Mouse (Mus musculus) skeletal muscle tissue, adult 2 months (tissue): ENCODE data around the gene Dapl1.

ENCODE experiments used
- DNase-seq: peaks from one replicate; pipeline ENCODE4 v3.0.0-alpha.2; 2012; ENCODE audit warnings: low read depth, low spot score

Gene Dapl1

DNA sequence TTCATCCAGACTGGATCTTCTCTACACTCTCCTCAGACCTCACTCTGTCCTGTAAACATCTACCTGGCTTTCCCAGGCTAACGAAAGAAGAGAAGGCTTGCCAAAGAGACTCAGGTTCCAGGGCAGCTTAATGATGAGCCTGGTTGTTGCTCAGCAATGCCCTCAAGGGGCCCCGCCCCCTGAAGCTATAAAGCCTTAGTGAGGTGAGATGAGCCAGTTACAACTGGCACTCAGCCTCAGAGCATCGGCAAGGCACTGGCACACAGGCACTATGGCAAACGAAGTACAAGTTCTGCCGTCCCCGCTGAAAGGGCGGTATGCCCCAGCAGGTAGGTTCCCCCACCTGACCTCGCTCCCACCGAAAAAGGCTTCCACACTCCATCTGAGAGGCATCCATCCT is at the start of gene Dapl1:
Gene Dapl1, plus strand, starts transcription at position 216 of the 400 bp plus-strand sequence.
- no peak for DNase-seq

DNA sequence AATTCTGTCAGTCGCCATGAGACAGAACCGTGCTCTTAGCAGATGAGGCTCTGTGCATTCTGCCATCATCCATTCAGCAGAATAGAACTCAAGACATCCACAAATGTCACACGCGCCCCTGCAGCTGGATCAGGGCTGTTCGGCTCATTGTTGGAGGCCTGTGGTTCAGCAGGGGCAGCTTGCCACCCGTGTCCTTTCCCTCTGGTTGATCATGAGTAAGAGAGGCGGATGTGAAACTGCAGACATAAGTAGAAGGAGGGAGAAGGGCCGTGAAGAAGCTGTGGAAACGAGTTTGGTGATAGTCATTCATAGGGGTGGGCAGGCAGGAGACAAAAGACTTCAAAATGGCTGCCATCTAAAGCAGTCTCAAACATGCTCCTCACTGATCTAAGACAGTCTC is 49.6 kb upstream of the Dapl1 start:
- DNase-seq = no peak

DNA sequence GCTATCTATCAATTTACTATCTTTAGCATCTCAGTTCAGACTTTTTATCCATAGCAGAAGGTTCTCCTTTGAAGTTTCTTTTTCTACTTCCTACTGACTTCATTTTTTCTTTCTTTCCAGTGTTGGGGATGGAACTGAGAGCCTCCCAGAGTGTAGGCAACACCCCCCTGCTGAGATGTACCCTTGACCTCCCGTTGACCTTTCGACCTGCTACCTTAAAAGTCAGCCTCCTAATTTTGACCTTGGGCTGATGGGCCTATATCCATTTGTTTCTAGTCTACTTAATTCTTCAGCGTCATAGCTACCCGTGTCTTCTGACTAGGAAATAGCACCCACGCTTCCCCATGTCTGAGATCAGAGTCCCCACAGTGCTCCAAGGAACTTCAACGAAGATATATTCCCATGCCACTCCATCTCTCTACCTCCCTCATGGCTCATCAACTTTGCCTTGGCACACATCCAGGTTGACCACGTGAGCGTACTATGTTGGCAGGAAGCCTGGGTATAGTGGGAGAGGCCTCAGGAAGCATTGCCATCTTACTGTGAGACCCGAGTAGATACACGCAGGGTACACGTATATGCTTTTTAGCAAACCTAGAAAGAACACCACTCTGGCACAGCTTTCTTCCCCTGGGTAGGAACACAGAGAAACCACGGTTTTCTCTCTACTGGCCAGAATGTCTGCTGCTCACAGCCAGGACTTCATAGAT is 46.6 kb upstream of the Dapl1 start:
- peak; percentile 57 for DNase-seq

DNA sequence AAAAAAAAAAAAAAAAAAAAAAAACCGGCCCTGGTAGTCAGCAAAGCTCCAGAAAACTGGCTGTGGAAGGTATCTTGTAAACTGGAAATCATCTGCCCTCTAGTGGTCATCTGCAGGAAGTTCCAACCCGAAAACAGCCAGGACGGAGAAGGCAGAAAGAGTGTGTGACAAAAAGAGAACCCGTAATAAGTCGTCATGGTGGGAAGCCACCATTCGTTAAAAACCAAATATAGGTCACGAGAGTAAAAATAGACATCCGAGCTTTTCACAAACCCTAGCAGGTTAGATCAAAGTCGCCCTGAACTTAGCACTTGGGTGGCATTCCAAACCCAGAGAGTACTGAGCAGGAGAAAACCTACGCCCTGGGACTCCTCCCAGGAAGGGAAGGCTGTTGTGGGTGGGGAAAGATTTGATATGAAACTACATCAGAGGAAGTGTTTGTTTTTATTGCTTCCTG is 45.9 kb upstream of the Dapl1 start:
- DNase-seq = peak; percentile 57

DNA sequence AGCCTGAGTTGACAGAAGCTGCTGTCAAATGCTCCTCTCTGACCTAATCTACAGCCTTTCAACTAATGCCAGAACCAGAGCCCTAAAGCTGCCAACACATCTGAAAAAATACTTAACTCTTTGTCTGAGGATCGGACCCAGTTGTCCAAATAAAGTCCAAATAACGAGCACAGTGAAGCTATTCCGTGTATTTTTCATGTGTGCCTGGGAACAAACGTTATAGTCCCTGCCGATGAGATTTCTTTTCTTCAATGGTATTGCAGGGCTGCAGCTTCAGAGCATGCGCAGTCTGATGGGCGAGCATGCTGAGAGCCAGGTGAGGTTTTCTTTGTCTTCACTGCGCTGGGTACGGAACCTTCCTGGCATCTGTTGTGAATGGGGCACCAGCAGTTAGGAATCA is 44.6 kb upstream of the Dapl1 start:
- DNase-seq = no peak

DNA sequence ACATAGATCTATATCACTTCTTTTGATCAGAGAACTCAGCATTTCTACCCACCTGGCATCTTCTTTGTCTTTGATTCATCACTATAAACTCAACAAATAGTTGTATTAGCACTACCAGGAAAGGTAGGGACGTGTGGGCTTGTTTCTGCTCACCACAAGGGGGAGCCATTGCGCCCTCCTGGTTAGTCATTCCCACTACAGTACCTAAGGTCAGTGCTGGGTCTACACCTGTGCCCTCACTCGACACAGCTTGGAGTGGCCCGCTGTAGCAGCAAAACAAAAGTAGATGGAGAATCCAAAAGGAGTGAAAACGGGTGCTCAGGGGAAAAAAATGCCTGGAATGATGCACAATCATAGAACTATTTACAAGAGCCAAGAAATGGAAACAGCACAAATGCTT is 44.0 kb upstream of the Dapl1 start:
- peak; percentile 25 for DNase-seq

DNA sequence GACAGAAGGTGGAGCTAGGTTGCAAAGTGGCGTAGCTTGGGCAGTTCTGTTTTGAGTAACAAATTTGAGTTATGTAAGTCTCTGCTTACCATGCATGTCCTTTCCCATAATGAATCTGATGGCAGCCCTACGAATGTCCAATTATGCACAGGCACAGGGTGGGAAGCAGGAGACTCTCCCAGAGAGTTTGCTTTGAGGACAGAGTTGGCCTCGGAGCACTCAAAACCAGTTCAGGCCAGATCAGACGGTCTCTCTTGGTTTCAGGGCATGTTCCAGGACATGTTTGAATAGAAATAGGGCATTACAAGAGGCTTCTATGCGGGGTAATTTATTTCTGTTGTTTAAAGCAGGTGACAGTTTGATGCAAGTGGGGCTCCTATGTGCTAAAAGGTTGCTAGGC is 42.8 kb upstream of the Dapl1 start:
- no peak for DNase-seq

DNA sequence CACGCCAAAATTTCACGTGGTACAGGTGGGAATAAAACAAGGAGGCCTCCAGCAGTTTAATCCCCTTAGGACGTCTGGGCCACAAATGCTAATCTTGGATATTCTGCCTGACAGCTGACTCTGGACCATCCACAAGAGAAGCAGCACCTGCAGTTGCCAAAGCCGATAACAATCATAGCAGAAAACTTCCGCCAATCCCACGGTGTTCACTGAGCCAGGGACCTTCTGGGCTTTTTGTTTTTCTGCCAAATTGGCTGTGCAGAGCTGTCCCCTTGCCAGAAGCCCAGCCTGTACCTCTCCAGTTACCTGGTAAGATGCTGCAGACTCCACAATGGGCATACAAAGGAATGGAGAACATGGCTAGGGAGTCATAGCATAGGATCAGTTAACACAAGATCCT is 37.8 kb upstream of the Dapl1 start:
- no peak for DNase-seq

DNA sequence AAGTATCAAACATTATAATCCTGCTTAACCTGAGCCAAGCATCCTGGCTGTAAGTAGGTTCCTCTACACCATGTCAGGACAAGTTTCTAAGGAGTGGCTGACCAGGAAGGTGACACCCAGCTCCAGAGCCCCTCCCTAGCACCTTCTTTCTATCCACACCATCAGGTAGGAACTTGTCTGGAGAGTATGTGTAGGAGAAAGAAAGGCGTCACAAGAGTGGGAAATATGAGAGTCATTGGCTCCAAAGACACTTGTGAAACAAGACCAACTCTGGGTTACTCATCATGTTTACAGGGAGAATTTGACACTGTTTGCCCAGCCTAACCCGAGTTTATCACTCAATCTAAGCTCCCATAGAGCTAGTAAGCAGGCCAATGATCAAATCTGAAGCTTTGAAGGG is 36.7 kb upstream of the Dapl1 start:
- no peak for DNase-seq

DNA sequence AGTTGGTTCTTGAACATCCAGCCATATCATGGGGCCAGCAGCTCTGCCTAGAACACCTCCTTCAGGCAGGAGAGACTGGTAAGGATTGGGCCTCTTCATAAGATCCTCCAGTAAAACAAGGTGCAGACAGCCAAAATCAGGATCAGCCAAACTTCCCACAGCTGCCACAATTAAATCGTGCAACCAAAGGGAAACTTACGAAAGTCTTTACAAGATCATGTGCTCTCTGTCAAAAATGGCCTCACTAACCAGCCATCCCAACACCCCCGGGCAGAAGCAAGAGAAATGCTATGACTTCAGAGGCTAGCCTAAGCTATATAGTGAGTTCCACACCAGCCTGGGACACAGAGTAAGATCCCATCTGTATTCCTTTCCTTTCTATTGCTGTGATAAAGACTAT is 35.9 kb upstream of the Dapl1 start:
- DNase-seq = no peak

DNA sequence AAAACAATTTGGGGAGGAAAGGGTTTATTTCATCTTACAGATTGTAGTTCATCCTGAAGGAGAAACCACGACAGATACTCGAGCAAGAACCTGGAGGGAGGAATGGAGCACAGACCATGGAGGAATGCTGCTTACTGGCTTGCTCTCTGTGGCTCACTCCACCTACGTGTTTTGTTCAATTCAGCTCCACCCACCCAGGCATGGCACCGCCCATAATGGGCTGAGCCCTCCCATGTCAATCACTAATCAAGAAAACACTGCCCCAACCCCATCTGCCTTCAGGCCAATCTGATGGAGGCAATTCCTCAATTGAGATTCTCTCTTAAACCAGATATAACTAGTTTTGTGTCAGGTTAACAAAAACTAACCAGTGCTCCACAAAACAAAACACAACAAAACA is 35.5 kb upstream of the Dapl1 start:
- DNase-seq = no peak

DNA sequence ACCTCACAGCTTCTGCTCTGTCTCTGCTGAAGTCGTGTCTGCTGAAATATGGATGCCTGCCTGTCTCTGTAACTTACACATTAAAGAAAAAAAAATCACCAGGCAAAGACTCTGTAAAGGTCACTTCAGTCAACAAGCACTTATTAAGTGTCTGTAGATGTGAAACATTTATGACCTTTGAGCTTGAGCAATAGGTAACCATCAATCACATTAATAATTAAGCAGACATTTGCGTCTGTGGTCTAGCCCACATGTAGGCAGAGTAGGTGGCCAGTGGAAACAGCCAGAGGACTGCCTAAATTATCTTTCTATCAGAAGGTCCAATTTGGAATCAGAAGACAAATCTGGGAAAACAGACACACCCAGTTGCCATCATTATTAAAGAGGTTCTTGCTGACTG is 32.8 kb upstream of the Dapl1 start:
- no peak for DNase-seq

DNA sequence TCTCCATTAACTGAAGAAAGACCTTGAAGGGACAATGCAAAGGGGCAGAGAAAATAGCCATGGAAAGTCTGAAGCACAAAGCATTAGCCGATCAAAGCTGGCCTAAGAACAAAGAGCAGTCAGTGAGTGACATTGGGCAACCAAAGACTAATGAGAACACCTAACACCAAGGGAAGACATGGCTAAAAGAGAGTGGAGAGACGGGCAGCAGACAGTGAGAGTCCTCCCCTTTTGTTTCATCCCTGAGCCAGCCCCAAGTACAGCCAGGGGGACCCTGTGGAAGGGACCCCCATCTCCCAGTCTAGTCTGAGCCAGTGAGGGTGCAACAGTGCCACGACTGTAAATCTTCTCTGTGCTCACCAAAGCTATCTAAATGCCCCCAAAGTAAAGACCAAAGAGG is 32.4 kb upstream of the Dapl1 start:
- DNase-seq = no peak

DNA sequence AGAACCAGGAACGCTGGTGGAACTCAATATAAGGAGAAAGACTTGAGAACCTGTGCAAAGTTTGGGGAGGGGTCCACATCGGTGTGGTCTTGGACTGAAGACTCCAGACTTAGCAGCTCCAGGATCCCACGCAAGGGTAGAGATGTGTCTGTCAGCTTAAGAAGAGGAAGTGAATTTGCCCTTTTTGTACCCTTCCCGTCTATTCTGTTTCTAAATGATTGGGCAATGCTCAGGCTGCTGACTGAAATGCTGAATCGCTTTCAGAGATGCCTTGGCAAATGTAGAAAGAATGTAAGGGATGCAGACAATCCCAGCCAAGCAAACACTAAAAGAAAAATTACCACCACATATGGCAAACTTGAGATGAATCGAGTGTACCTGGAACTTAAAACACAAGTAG is 22.4 kb upstream of the Dapl1 start:
- no peak for DNase-seq

DNA sequence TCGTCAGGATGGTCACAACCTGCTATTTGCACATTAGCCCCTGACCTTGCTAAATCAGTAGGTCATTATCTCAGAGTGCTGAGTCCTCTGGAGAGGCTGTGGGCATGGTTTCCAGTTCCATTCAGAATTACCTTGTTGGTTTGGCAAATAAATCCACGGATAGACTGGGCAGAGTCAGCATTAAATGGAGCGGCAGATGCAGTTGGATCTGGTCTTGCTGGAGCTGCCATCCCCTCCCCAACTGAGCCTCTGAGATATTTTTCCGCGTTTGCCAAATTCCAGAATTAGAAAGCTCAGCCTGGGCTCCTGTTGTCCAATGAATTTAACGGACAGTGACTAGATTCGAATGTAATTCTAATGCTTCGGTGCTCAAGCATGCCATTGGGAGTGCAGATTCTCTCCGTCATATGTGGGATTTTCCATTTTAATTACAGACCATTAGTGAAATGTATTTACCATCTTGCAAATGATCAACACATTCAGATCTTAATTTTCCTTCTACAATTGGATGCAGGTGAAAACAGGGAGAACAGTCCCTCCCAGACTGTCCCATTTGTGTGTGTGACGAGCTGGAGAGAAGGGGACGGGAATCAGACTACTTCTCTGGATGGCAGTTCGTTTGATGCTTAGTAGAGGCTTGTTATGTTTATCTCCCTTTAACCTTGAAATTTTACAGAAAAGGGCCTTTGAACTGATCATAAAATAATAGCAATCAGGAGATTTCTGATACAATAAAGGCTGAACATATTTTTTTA is 20.8 kb upstream of the Dapl1 start:
- no peak for DNase-seq

DNA sequence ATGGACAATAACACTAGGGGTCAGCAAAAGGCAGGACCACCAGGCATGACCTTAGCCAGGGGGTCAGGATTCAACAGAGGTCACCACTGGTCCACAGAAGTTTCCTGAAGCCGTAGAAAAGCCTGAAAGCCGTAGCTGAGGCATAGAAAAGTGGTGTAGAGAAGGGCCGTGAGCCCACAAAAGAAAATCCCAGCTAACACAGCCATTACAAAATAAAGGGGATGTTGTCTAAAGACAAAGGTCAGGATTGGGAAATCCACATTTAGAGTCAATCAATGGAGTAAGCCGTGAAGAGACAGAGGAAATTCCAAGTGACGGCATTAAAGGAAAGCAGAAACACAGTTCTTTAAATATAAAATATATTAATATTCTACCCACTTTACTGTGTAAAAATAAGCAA is 18.8 kb upstream of the Dapl1 start:
- DNase-seq = no peak

DNA sequence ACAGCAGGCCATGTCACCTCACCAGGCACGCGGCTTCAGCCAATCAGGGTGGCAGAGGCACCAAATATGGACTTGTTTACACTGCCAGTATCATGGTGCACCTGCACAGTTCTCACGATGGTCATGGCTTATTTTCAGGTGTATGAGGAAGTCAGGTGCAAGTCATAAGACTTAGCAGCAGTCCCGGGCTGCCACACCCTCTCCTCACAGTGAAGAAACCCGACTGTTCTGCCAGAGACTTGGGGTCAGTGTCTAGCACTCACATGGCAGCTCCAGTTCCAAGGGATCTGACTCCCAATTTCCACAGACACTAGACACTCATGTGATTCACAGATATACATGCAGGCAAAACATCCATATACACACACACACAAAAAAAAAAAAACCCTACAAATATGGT is 18.1 kb upstream of the Dapl1 start:
- no peak for DNase-seq

DNA sequence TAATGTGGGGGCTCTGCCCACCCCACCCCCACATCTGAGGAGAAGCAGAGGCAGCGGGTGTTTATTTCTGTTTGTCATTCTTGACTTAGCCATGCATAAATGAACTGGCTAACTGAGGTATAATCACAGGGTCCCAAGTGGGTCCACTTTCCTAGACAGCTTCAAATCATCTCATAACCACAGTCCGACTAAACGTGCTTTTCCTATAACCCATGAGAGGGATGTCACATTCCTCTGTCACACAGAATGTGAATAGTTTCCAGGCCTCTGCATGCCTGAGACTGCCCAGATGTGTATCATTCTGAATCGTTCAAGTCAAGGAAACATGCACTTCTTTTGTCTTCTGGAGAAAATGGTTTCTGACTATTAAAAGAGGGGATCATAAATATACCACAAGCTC is 17.4 kb upstream of the Dapl1 start:
- DNase-seq = no peak

DNA sequence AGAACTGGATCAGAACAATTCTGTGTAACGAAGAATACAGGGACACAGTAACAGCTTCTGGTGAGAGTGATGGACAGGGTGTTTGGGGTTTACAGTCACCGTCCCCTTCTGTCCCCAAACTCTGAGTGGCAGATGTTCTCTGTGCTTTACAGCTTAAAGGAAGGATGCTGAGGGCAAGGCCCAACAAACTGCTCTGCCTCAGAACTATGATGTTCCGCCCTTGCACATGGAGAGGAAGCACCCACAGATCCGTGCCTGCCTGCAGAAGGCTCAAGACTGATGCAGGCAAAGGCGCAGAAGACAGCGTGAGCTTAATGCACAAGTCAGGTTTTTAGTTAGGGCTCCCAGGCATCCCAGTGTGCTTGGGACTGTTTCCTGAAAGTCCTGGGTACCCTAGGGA is 16.5 kb upstream of the Dapl1 start:
- no peak for DNase-seq

DNA sequence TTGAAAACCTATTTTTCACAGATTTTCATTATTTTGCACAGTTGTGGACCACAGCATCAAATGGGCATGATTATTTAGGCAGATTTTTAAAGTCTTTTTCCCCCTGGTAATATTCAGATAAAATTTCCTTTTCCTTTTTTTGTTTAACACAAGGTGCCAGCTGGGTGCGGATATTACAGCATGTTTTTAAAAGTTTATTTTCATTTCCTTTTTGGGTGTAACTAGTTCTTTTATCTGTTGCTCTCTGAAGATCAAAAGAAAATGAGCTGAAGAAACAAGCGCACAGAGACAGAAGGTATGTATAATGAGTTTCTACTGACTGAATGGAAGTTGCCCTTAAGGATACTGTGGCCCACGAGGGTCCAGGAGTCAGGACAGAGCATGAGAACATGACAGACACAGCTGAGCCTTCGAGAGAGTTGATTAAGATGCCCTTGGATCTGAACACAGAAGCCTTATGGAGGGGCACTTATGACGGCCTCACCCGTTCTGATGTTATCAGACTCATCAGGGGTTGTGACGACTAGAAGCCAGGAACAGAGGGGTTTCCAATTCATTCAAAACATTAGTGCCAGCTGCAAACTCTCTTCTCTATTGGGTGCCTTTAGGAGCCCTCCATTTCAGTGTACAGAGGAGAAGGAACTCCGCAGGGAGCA is 14.7 kb upstream of the Dapl1 start:
- DNase-seq = no peak

DNA sequence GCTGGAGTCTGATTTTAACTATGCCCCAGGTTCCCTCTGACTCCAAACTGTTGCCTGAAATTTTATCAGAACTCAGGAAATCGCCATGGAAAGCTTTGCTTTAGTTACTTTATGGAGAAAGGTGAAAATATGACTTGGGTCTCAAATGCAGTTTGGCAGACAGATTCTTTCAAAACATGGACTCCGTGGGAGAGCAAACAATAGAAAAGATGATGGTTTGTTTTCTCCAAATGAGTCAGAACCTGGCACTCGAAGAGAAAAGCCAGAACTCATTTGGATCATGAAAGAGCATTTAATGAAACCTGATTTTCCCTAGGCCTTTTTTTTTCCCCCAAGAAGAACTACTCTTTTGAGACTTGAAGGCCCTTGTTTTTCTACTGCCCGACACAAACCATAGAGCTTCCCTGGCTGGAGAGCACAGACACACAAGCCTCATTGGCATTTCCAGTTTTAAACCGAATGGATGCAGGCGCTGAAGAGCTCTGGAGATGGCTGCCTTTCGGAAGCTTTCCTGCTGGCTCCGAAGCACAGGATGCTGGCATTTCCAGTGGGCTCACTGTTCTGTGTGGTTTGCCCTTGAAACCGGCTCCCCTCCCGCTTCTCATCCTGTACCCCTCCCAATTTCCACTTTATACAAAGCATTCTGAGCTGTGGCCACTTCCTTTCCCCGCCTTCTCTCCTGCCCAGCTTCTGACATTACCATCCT is 14.0 kb upstream of the Dapl1 start:
- no peak for DNase-seq
